Mouse (Mus musculus) intestine, embryonic 16.5 days (tissue): ENCODE results near the gene Scoc. TPM values are rescaled to one million over a fixed set of nuclear protein-coding genes. Genes with fewer than 3 reads are reported as not detected.
A peak's percentile ranks its signal among the peaks of the same experiment; 100 is the strongest.

ENCODE experiments used
- ATAC-seq: fragments of 200-750 bp; cut with Nextera tagmentation; 2 replicates; pipeline ENCODE4 v1.8.0; 2017; ENCODE audit warnings: moderate TSS enrichment, moderate library complexity
- H3K27ac ChIP-seq: fragments of 300-500 bp; sonication (generic); 2 replicates; pipeline ENCODE4 v1.5.1; 2014; ENCODE audit warnings: mild to moderate bottlenecking, low read length
- H3K27me3 ChIP-seq: fragments of 300-500 bp; sonication (generic); replicated peaks from 2 replicates; pipeline ENCODE4 v1.6.1; 2014; ENCODE audit warnings: low read length, control low read depth, mixed read lengths; ENCODE audit not compliant: control insufficient read depth, insufficient read depth
- H3K36me3 ChIP-seq: fragments of 300-500 bp; sonication (generic); 2 replicates; pipeline ENCODE4 v1.6.1; 2014; ENCODE audit warnings: low read length, control low read depth; ENCODE audit not compliant: control insufficient read depth, insufficient read depth
- H3K4me1 ChIP-seq: fragments of 300-500 bp; sonication (generic); 2 replicates; pipeline ENCODE4 v1.6.1; 2014; ENCODE audit warnings: low read length, control low read depth, mixed read lengths; ENCODE audit not compliant: control insufficient read depth, insufficient read depth
- H3K4me2 ChIP-seq: fragments of 300-500 bp; sonication (generic); 2 replicates; pipeline ENCODE4 v1.6.1; 2014; ENCODE audit warnings: low read depth, low read length, control low read depth
- H3K4me3 ChIP-seq: fragments of 300-500 bp; sonication (generic); 2 replicates; pipeline ENCODE4 v1.5.1; 2014; ENCODE audit warnings: mild to moderate bottlenecking, low read length
- H3K9ac ChIP-seq: fragments of 300-500 bp; sonication (generic); 2 replicates; pipeline ENCODE4 v1.6.1; 2014; ENCODE audit warnings: low read depth, low read length
- H3K9me3 ChIP-seq: fragments of 300-500 bp; sonication (generic); 2 replicates; pipeline ENCODE4 v1.6.1; 2016; ENCODE audit warnings: low read length, control low read depth; ENCODE audit not compliant: control insufficient read depth
- WGBS: fragments of 180-500 bp; shearing (Covaris S2); extraction: QIAGEN DNeasy Blood & Tissue Kit; methylation state at CpG from one replicate; pipeline ENCODE4 v1.1.7; 2014; 5-methylcytosine and 5-hydroxymethylcytosine counted together
- polyA plus RNA-seq: library from polyadenylated mRNA; unstranded; fragments of >200 nt; fragmentation: Nextera tagmentation; extraction: Ambion mirVana; gene quantifications from 2 replicates; pipeline ENCODE4 v1.2.1, GENCODE M21; 2015

Scoc gene
- polyA plus RNA-seq, 1 experiment from 2014 or later, result 106 TPM

GRCm38 (mm10) chr8:83389316-83390005 lies 68.7 kb downstream of the Scoc start, which contains the start of gene Clgn:
Gene Clgn (plus strand): TSS chr8:83389867.
- H3K4me2 ChIP-seq, result peak within 1 kb of the TSS; percentile 77
- peak within 1 kb of the TSS; percentile 51 for H3K4me3 ChIP-seq
- H3K36me3 ChIP-seq, result no peaks in the 10 kb centered on the region
- H3K9me3 ChIP-seq, result no peaks in the 10 kb centered on the region
- peaks cover 13% of the 10 kb centered on the region for H3K27me3 ChIP-seq
- H3K27ac ChIP-seq, result no peak within 1 kb of the TSS
- H3K9ac ChIP-seq, result peak within 1 kb of the TSS; percentile 65
- peak; percentile 59 for ATAC-seq
- 0 out of 2 replicates have a peak, but pooled peaks cover 3% of the 10 kb centered on the region for H3K4me1 ChIP-seq
- 4% methylated on average over 41 of the region's 41 CpGs for WGBS

- no peak overlapping the region for H3K9ac ChIP-seq
- H3K9me3 ChIP-seq, result no peaks in the 10 kb centered on the region
- no peak overlapping the region for H3K27ac ChIP-seq
- no peak overlapping the region for H3K4me3 ChIP-seq
- no peaks in the 10 kb centered on the region for H3K4me1 ChIP-seq
- ATAC-seq, result no peak
- 35% methylated on average over 2 of the region's 2 CpGs for WGBS
- no peak overlapping the region for H3K4me2 ChIP-seq
- no peaks in the 10 kb centered on the region for H3K36me3 ChIP-seq
- H3K27me3 ChIP-seq, result no peaks in the 10 kb centered on the region
Measured at GRCm38 (mm10) chr8:83382850-83383249, 75.3 kb downstream of the Scoc start.

GRCm38 (mm10) chr8:83381016-83381415 lies 77.2 kb downstream of the Scoc start:
- Histone ChIP-seq H3K27me3 (no peaks in the 10 kb centered on the region), H3K27ac (no peak overlapping the region), H3K4me3 (no peak overlapping the region), H3K9ac (no peak overlapping the region), H3K9me3 (no peaks in the 10 kb centered on the region), H3K4me1 (no peaks in the 10 kb centered on the region), H3K4me2 (no peak overlapping the region), H3K36me3 (no peaks in the 10 kb centered on the region)
- no peak for ATAC-seq
- 84% methylated on average over 2 of the region's 2 CpGs for WGBS

GRCm38 (mm10) chr8:83380141-83380540 lies 78.0 kb downstream of the Scoc start:
- Histone ChIP-seq H3K27ac (no peak overlapping the region), H3K9me3 (no peaks in the 10 kb centered on the region), H3K4me3 (no peak overlapping the region), H3K27me3 (no peaks in the 10 kb centered on the region), H3K4me1 (no peaks in the 10 kb centered on the region), H3K4me2 (no peak overlapping the region), H3K9ac (no peak overlapping the region), H3K36me3 (no peaks in the 10 kb centered on the region)
- no peak for ATAC-seq
- WGBS, result 46% methylated on average over 4 of the region's 4 CpGs

Other genes starting within 250 kb of the Scoc start
- not detected in 2 replicates for gene Ucp1, start 168.0 kb downstream of the Scoc start, polyA plus RNA-seq
- gene Elmod2, start 125.9 kb downstream of the Scoc start, polyA plus RNA-seq, result 10.0 and 11.6 TPM in 2 replicates
- gene Mgat4d, start 109.9 kb downstream of the Scoc start, polyA plus RNA-seq, result not detected in 2 replicates
- gene Clgn, start 68.5 kb downstream of the Scoc start, polyA plus RNA-seq, result 0.23 and 0.33 TPM in 2 replicates
- not detected in 2 replicates for gene Olfr370, start 77.4 kb upstream of the Scoc start, polyA plus RNA-seq
- 418 and 429 TPM in 2 replicates for gene Ndufb7, start 108.3 kb upstream of the Scoc start, polyA plus RNA-seq
- gene Tecr, start 149.6 kb upstream of the Scoc start, polyA plus RNA-seq, result 660 and 691 TPM in 2 replicates
- gene Dnajb1, start 149.8 kb upstream of the Scoc start, polyA plus RNA-seq, result 46.7 and 52.0 TPM in 2 replicates
- gene Gipc1, start 194.3 kb upstream of the Scoc start, polyA plus RNA-seq, result 153 and 171 TPM in 2 replicates
- 1.2 and 1.5 TPM in 2 replicates for gene Ptger1, start 208.3 kb upstream of the Scoc start, polyA plus RNA-seq
- 19.9 and 29.6 TPM in 2 replicates for gene Pkn1, start 240.8 kb upstream of the Scoc start, polyA plus RNA-seq